In genomic region chr14:104113448-104113847, GRCm38 (mm10) we compare ENCODE assay signal across 16 mouse cellular contexts.
"Had no signal": no experiment of that assay in that cellular context is flagged by ENCODE, and none has a peak within 500 bp of the region (broad histone marks: within the 10 kb centered on the region; RNA-seq: fewer than 3 reads in every experiment).

No protein-coding gene starts in this region.

- DNase-seq: lung, adult 18-20 months; lung, embryonic 14.5 days; lung, postnatal 10 days; lung, postnatal 4 days; right cerebral cortex, adult 18-20 months; right cerebral cortex, postnatal 25 days; right cerebral cortex, postnatal 4 days; spleen, adult 18-20 months; thymus, adult 18-20 months; thymus, postnatal 14 days; thymus, postnatal 36 days had no signal

- H3K36me3 ChIP-seq: liver, embryonic 12.5 days; neural tube, embryonic 13.5 days; neural tube, embryonic 15.5 days had no signal

- ATAC-seq: liver, embryonic 12.5 days had no signal

- H3K27ac ChIP-seq: liver, embryonic 12.5 days; liver, embryonic 14.5 days; neural tube, embryonic 13.5 days; neural tube, embryonic 15.5 days had no signal

- H3K9ac ChIP-seq: liver, embryonic 12.5 days; liver, embryonic 14.5 days; lung, embryonic 14.5 days; neural tube, embryonic 13.5 days; neural tube, embryonic 15.5 days had no signal

- H3K27me3 ChIP-seq: liver, embryonic 12.5 days; neural tube, embryonic 13.5 days; neural tube, embryonic 15.5 days had no signal

- H3K4me1 ChIP-seq: liver, embryonic 12.5 days; neural tube, embryonic 13.5 days; neural tube, embryonic 15.5 days had no signal

- H3K4me3 ChIP-seq: liver, embryonic 12.5 days; myocyte; neural tube, embryonic 13.5 days; neural tube, embryonic 15.5 days had no signal

- H3K4me2 ChIP-seq: liver, embryonic 12.5 days; lung, embryonic 14.5 days; neural tube, embryonic 13.5 days; neural tube, embryonic 15.5 days had no signal

- H3K9me3 ChIP-seq: liver, embryonic 12.5 days; neural tube, embryonic 13.5 days; neural tube, embryonic 15.5 days had no signal
